Mouse (Mus musculus): ENCODE results near the gene Gpr137b. TPM values are rescaled to one million over a fixed set of nuclear protein-coding genes. Genes with fewer than 3 reads are reported as not detected.
A peak's percentile ranks its signal among the peaks of the same experiment; 100 is the strongest.
"Not testable (repeated sequence)": the region's sequence is repeated elsewhere in the genome, so short reads cannot be mapped to it uniquely, and the experiment has no call there.

Gpr137b gene
- polyA plus RNA-seq (2012; ENCODE audit: insufficient read depth, low replicate concordance), result 1.2 TPM in 1 of 2 replicates, not detected in the other

DNA sequence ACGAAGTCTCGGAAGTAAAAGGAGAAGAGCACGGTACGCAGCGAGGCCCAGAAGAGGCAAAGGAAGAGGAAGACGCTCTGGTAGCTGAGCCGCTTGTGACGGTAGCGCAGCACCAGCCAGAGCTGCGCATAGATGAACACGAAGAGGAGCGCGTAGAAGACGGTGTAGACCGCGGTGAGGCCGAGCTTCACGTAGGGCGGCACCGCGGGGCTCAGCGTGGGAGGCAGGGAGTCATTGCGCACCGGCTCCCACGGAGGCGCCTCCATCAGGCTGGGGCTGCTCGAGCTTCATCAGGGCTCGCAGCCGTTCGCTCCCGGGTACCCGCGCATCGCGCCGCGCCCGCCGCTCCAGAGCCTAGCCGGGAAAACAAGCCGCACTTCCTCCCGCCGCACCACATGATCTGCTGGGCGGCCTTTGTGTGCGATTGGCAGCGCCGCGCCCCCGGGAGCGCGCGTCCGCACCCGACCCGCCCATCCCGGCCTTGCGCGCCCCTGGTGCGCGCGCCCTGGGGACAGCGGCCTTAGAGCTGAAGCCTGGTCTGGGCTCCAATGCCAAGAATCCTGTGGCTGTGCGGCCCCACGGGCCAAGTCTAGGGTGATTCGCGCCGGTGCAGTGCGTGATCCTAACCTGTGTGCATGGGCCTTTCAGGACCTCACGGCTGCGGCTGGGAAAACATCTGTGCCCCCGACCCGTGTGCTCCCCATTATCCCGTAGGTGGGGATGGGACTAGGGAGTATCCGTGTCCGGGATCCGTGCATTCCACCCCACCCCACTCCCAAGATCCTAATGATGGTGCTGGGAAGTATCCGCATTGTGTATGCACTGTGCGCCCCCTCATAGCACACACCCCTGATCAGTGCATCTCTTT lies at the start of gene Gpr137b:
TSS of gene Gpr137b (minus strand) at position 787 of the 868 bp plus-strand sequence.
- H3K27me3 ChIP-seq (replicated peaks); H3K36me3 ChIP-seq (replicated peaks; ENCODE audit: low read length); H3K9me3 ChIP-seq; H3K4me1 ChIP-seq: not testable (repeated sequence)
- H3K4me3 ChIP-seq (replicated peaks), result peak within 1 kb of the TSS; percentile 87

- H3K4me3 ChIP-seq (replicated peaks); H3K4me1 ChIP-seq; H3K36me3 ChIP-seq (replicated peaks; ENCODE audit: low read length); H3K27me3 ChIP-seq (replicated peaks); H3K9me3 ChIP-seq: not testable (repeated sequence)
These were observed 44.5 kb upstream of the Gpr137b start for GRCm38 (mm10) chr13:13438112-13438953.

DNA sequence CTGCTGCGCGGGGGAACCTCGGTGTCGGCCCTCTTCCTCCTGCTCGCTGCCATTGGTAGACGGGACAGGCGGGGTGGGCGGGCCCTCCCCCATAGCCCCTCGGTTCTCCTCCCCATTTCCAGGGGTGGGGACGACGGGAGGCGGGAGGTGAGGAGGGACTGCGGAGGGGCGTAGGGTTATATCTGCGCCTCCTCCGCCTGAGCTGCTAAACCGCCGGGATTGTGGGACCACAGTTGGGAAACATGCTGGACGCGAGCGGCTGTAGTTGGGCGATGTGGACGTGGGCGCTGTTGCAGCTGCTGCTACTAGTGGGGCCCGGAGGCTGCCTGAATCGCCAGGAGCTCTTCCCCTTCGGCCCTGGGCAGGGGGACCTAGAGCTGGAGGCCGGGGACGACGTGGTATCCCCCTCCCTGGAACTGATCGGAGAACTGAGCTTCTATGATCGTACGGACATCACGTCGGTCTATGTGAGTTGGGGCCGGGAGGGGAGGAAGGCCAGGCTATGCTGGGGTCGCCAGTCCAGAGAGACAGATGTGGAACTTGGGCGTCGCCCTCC lies 43.7 kb upstream of the Gpr137b start, which contains the start of gene Nid1:
TSS of gene Nid1 (plus strand) at position 92 of the 556 bp plus-strand sequence.
- H3K27me3 ChIP-seq (replicated peaks); H3K9me3 ChIP-seq; H3K4me1 ChIP-seq; H3K36me3 ChIP-seq (replicated peaks; ENCODE audit: low read length); H3K4me3 ChIP-seq (replicated peaks): not testable (repeated sequence)

DNA sequence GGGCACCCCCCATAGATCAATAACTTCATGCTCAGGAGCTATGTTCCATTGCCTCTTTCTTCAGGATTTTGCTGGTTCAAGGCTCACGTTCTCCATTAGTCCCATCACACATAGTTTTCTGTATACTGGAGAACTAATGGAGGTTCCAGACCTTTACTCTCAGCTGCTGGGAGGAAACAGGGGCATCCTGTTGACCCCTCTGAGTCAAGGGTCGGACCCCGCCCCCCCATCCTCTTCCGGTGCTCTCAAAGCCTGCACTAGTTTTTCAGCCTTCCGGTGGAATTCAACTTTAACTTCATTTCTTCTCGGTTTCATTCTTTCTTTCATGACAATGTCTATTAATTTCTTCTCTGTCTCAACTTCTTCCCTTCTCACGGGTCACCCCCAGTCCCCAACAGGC lies 42.3 kb upstream of the Gpr137b start:
- not testable (repeated sequence) for H3K27me3 ChIP-seq (replicated peaks); H3K4me1 ChIP-seq; H3K9me3 ChIP-seq; H3K36me3 ChIP-seq (replicated peaks; ENCODE audit: low read length); H3K4me3 ChIP-seq (replicated peaks)

GRCm38 (mm10) chr13:13423301-13423700 lies 29.5 kb upstream of the Gpr137b start:
- not testable (repeated sequence) for H3K4me1 ChIP-seq; H3K4me3 ChIP-seq (replicated peaks); H3K27me3 ChIP-seq (replicated peaks); H3K36me3 ChIP-seq (replicated peaks; ENCODE audit: low read length); H3K9me3 ChIP-seq

- H3K27me3 ChIP-seq (replicated peaks); H3K4me3 ChIP-seq (replicated peaks); H3K36me3 ChIP-seq (replicated peaks; ENCODE audit: low read length); H3K9me3 ChIP-seq; H3K4me1 ChIP-seq: not testable (repeated sequence)
These were observed 25.0 kb upstream of the Gpr137b start for GRCm38 (mm10) chr13:13418859-13419258.

DNA sequence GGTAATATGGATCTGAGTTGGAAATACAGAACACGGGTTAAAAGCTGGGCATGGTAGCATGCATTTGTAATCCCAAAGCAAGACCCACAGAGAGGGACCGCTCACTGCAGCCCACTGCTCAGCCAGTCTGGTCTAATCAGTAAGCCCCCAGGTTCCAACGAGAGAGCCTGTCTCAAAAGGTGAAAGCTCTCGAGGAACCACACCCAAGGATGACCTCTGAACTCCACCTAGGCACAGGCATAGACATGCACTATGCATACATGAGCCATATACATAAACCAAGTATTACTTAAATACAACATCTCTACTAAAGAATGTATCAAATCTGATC lies 22.2 kb upstream of the Gpr137b start:
- not testable (repeated sequence) for H3K27me3 ChIP-seq (replicated peaks); H3K4me3 ChIP-seq (replicated peaks); H3K4me1 ChIP-seq; H3K9me3 ChIP-seq; H3K36me3 ChIP-seq (replicated peaks; ENCODE audit: low read length)

DNA sequence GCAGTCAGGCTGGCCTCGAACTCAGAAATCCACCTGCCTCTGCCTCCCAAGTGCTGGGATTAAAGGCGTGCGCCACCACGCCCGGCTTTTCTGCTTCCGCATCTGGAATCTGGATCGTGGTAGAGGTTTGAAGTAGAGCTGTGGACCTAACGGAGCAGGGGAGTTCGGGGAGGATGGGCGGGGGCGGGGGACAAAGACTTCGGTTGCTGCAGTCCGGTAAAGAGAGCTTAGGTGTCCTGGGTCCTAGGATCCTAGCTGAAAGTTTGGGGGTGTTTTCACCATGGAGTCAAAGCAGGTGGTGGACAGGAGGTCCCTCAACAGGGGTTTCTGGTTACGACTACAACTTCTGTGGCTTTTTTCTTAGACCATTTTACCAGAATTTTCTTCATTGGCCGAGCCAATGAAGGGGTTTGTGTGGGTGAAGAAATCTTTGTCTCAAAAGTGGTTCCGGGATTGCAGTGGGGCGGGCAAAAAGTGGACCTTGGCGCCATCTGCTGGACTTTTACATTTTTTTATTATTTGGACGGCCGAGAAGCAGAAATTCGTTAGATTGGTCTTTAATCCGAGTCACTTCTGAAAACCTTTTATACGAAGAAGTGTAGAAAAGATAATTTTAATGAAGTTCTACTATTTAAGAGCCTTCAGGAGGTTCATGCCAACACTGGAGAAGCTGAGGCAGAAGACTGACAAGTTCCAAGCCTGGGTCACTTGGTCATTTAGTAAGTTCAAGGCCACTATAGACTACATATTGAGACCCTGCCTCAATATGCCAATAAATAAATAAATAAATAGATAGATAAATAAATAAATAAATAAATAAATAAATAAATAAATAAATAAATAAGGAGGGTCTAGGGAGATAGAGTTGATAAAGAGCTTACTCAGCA lies 21.5 kb upstream of the Gpr137b start:
- H3K4me1 ChIP-seq; H3K4me3 ChIP-seq (replicated peaks); H3K9me3 ChIP-seq; H3K36me3 ChIP-seq (replicated peaks; ENCODE audit: low read length); H3K27me3 ChIP-seq (replicated peaks): not testable (repeated sequence)

GRCm38 (mm10) chr13:13414206-13414605 lies 20.4 kb upstream of the Gpr137b start:
- TF ChIP-seq FLI1 (IDR thresholded peaks at IDR 0.05; ENCODE audit: low read length), result no peak
- no peak for TF ChIP-seq GATA1 (IDR thresholded peaks at IDR 0.05; ENCODE audit: borderline replicate concordance, low read length)
- H3K36me3 ChIP-seq (replicated peaks; ENCODE audit: low read length), result no peaks in the 10 kb centered on the region
- no peaks in the 10 kb centered on the region for H3K27me3 ChIP-seq (replicated peaks)
- H3K9me3 ChIP-seq, result no peaks in the 10 kb centered on the region
- H3K4me3 ChIP-seq (replicated peaks), result no peak overlapping the region
- no peaks in the 10 kb centered on the region for H3K4me1 ChIP-seq

- not testable (repeated sequence) for H3K36me3 ChIP-seq (replicated peaks; ENCODE audit: low read length); H3K4me3 ChIP-seq (replicated peaks); H3K4me1 ChIP-seq; H3K27me3 ChIP-seq (replicated peaks); H3K9me3 ChIP-seq
These were observed 11.7 kb upstream of the Gpr137b start for GRCm38 (mm10) chr13:13405511-13405910.

GRCm38 (mm10) chr13:13404517-13405155 lies 10.8 kb upstream of the Gpr137b start:
- H3K4me3 ChIP-seq (replicated peaks); H3K4me1 ChIP-seq; H3K36me3 ChIP-seq (replicated peaks; ENCODE audit: low read length); H3K9me3 ChIP-seq; H3K27me3 ChIP-seq (replicated peaks): not testable (repeated sequence)

- not testable (repeated sequence) for H3K36me3 ChIP-seq (replicated peaks; ENCODE audit: low read length)
These were observed 10.0 kb upstream of the Gpr137b start for GRCm38 (mm10) chr13:13403839-13404238.

GRCm38 (mm10) chr13:13403366-13403765 lies 9.6 kb upstream of the Gpr137b start:
- not testable (repeated sequence) for H3K4me1 ChIP-seq; H3K36me3 ChIP-seq (replicated peaks; ENCODE audit: low read length); H3K4me3 ChIP-seq (replicated peaks); H3K27me3 ChIP-seq (replicated peaks); H3K9me3 ChIP-seq

More at GRCm38 (mm10) chr13:13403839-13404238, 10.0 kb upstream of the Gpr137b start:
- not testable (repeated sequence) for H3K4me1 ChIP-seq; H3K9me3 ChIP-seq; H3K27me3 ChIP-seq (replicated peaks); H3K4me3 ChIP-seq (replicated peaks)

DNA sequence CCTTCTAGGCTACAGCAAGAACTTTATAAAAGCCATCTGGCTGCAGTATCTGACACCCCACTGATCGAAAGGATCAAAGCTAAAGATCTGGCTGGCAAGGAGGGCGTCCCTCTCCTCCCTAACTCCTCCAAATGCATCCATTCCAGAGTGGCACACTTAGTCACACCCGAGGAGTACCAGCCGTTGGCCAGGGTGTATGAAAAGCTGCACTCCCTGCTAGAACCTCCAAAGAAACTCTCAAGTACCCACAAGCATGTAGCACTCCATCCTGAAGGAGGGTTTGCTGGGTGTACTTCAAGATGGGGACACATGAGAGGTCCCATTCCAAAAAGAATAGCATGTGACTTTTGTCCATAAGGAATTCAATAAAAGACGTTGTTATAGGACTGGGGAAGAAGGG lies 9.0 kb upstream of the Gpr137b start:
- H3K9me3 ChIP-seq; H3K4me3 ChIP-seq (replicated peaks); H3K4me1 ChIP-seq; H3K36me3 ChIP-seq (replicated peaks; ENCODE audit: low read length); H3K27me3 ChIP-seq (replicated peaks): not testable (repeated sequence)

Measured in megakaryocyte, embryonic 14.5 days (primary cell).